ENCODE assay signal across 8 mouse cellular contexts in genomic region chr5:132195048-132195533, GRCm38 (mm10).
DNase-seq lines count a peak whose midpoint lies in the region; TF ChIP-seq lines count a peak whose summit lies in the region.

No protein-coding gene starts in this region.

- WGBS in kidney, adult 2 months, result 16% methylated on average over 6 of the region's 6 CpGs
- WGBS in thymus, adult 2 months, result 67% methylated on average over 6 of the region's 6 CpGs

- no peaks in the 10 kb centered on the region for H3K4me1 ChIP-seq in kidney, adult 2 months (ENCODE audit: control insufficient read depth, insufficient read depth, low read length)
- no peaks in the 10 kb centered on the region for H3K4me1 ChIP-seq in thymus, adult 2 months (replicated peaks; ENCODE audit: control insufficient read depth, insufficient read depth, low read length)

- peak; percentile 83 for DNase-seq in Muller cell, postnatal 12 days (ENCODE audit: inconsistent ontology term)
- DNase-seq in cerebellum, adult 8-10 months, result peak; percentile 7
- peak; percentile 23 to 44 for DNase-seq in gastrocnemius, postnatal 4 days (ENCODE audit: low spot score in 2 of 2)
- DNase-seq in kidney, adult 2 months, result peak; percentile 85
- DNase-seq in lung, postnatal 4 days, result peak; percentile 47 to 71
- DNase-seq in thymus, adult 2 months, result no peak
- DNase-seq in spleen, postnatal 14 days (ENCODE audit: low spot score in 2 of 2), result no peak
- DNase-seq in layer of hippocampus, postnatal 25 days (ENCODE audit: extremely low spot score in 1 of 2, low spot score in 1 of 2), result no peak

- no peaks in the 10 kb centered on the region for H3K27me3 ChIP-seq in kidney, adult 2 months (replicated peaks; ENCODE audit: control insufficient read depth, insufficient read depth, low read length)
- H3K27me3 ChIP-seq in thymus, adult 2 months (ENCODE audit: control insufficient read depth, insufficient read depth, low read length), result no peaks in the 10 kb centered on the region

- TF ChIP-seq POLR2A in kidney, adult 2 months (IDR thresholded peaks at IDR 0.05; ENCODE audit: low read depth, low read length), result no peak
- TF ChIP-seq POLR2A in thymus, adult 2 months (IDR thresholded peaks at IDR 0.05; ENCODE audit: control insufficient read depth, extremely low read depth, insufficient read depth, low read length, poor library complexity), result no peak

- TF ChIP-seq CTCF in kidney, adult 2 months (conservative IDR thresholded peaks at IDR 0.05; ENCODE audit: insufficient read depth, insufficient read length, low read depth, low read length), result no peak
- no peak for TF ChIP-seq CTCF in thymus, adult 2 months (IDR thresholded peaks at IDR 0.05; ENCODE audit: borderline replicate concordance, control insufficient read depth, extremely low read depth, insufficient read depth, low read length, poor library complexity)

- no peaks in the 10 kb centered on the region for H3K36me3 ChIP-seq in kidney, adult 2 months (ENCODE audit: control insufficient read depth, insufficient read depth, low read length)
- no peaks in the 10 kb centered on the region for H3K36me3 ChIP-seq in thymus, adult 2 months (ENCODE audit: control insufficient read depth, insufficient read depth, low read length)

- peak overlapping the region; percentile 38 for H3K4me3 ChIP-seq in kidney, adult 2 months (ENCODE audit: insufficient read depth, low read depth, low read length)
- no peak overlapping the region for H3K4me3 ChIP-seq in thymus, adult 2 months (ENCODE audit: control insufficient read depth, insufficient read depth, low read length)

- no peak overlapping the region for H3K27ac ChIP-seq in kidney, adult 2 months (ENCODE audit: insufficient read depth, low read depth, low read length)
- H3K27ac ChIP-seq in thymus, adult 2 months (ENCODE audit: control insufficient read depth, insufficient read depth, low read length), result no peak overlapping the region

Comparison
In these comparisons a context has a peak if more than half of its experiments do, and no peak if none do; other contexts are left out.
1. DNase-seq: peak in Muller cell, postnatal 12 days (single experiment), cerebellum, adult 8-10 months (single experiment), gastrocnemius, postnatal 4 days (2 of 2), kidney, adult 2 months (single experiment) and lung, postnatal 4 days (2 of 2); none in thymus, adult 2 months (single experiment), spleen, postnatal 14 days (0 of 2) and layer of hippocampus, postnatal 25 days (0 of 2).